Mouse (Mus musculus) urinary bladder, postnatal 14 days (tissue): ENCODE data around the gene Slc17a7.
A peak's percentile ranks its signal among the peaks of the same experiment; 100 is the strongest.
"Not testable (repeated sequence)": the region's sequence is repeated elsewhere in the genome, so short reads cannot be mapped to it uniquely, and the experiment has no call there.

ENCODE experiments used
- DNase-seq: peaks from one replicate; pipeline ENCODE4 v3.0.0; 2021; ENCODE audit warnings: low spot score

Slc17a7 gene

GRCm38 (mm10) chr7:45133446-45134159 lies 30.1 kb upstream of the Slc17a7 start:
- DNase-seq = no peak

GRCm38 (mm10) chr7:45134544-45135026 lies 29.2 kb upstream of the Slc17a7 start:
- no peak for DNase-seq

GRCm38 (mm10) chr7:45135370-45135769 lies 28.4 kb upstream of the Slc17a7 start:
- no peak for DNase-seq

- peak; percentile 93 for DNase-seq
These were observed 27.7 kb upstream of the Slc17a7 start, which contains the start of the genes Gm45713 and Flt3l for GRCm38 (mm10) chr7:45135993-45136567. Gm45713 (minus strand) TSS chr7:45136231. Flt3l (minus strand) TSS chr7:45136432.

GRCm38 (mm10) chr7:45137171-45138006 lies 26.4 kb upstream of the Slc17a7 start:
- DNase-seq = no peak

GRCm38 (mm10) chr7:45138403-45138802 lies 25.3 kb upstream of the Slc17a7 start:
- DNase-seq = no peak

- no peak for DNase-seq
These were observed 23.6 kb upstream of the Slc17a7 start for GRCm38 (mm10) chr7:45139904-45140723.

- DNase-seq = no peak
These were observed 22.4 kb upstream of the Slc17a7 start for GRCm38 (mm10) chr7:45141319-45141718.

- no peak for DNase-seq
These were observed 21.8 kb upstream of the Slc17a7 start for GRCm38 (mm10) chr7:45141914-45142313.

GRCm38 (mm10) chr7:45144368-45145174 lies 19.2 kb upstream of the Slc17a7 start:
- no peak for DNase-seq

GRCm38 (mm10) chr7:45145460-45145859 lies 18.3 kb upstream of the Slc17a7 start:
- no peak for DNase-seq

- no peak for DNase-seq
These were observed 16.5 kb upstream of the Slc17a7 start for GRCm38 (mm10) chr7:45147267-45147666.

- DNase-seq = no peak
These were observed 15.8 kb upstream of the Slc17a7 start for GRCm38 (mm10) chr7:45147899-45148298.

GRCm38 (mm10) chr7:45148534-45149098 lies 15.1 kb upstream of the Slc17a7 start:
- DNase-seq = no peak

- peak; percentile 46 for DNase-seq
These were observed 14.2 kb upstream of the Slc17a7 start for GRCm38 (mm10) chr7:45149545-45149944.

- no peak for DNase-seq
These were observed 13.4 kb upstream of the Slc17a7 start for GRCm38 (mm10) chr7:45150321-45150720.

- DNase-seq = peak; percentile 26
These were observed 12.4 kb upstream of the Slc17a7 start for GRCm38 (mm10) chr7:45151303-45151702.

- not testable (repeated sequence) for DNase-seq
These were observed 10.7 kb upstream of the Slc17a7 start for GRCm38 (mm10) chr7:45153052-45153451.

GRCm38 (mm10) chr7:45153586-45153985 lies 10.2 kb upstream of the Slc17a7 start:
- DNase-seq = no peak
